Mouse (Mus musculus) retina, postnatal 7 days (tissue): ENCODE measurements at regions not wholly inside any gene's neighbourhood (a gene's known extent, or its start where the extent isn't known, plus 50 kb on each side); places are given as distances from the start of the nearest gene placed in this dataset.

ENCODE experiments used
- DNase-seq: peaks from one replicate; pipeline ENCODE4 v3.0.0-alpha.2; 2012; ENCODE audit warnings: low read depth, low spot score

GRCm38 (mm10) chr6:98754487-98754886 lies 411.9 kb upstream of the Gm765 start:
- DNase-seq, result no peak

- no peak for DNase-seq
Measured at GRCm38 (mm10) chr6:98748618-98749017, 406.1 kb upstream of the Gm765 start.

- no peak for DNase-seq
Measured at GRCm38 (mm10) chr6:98746976-98747375, 404.4 kb upstream of the Gm765 start.

- no peak for DNase-seq
Measured at GRCm38 (mm10) chr6:98740447-98740846, 397.9 kb upstream of the Gm765 start.

GRCm38 (mm10) chr6:98731010-98731530 lies 388.5 kb upstream of the Gm765 start:
- DNase-seq, result no peak

GRCm38 (mm10) chr6:98726605-98727144 lies 384.1 kb upstream of the Gm765 start:
- no peak for DNase-seq

- no peak for DNase-seq
Measured at GRCm38 (mm10) chr6:98704887-98705622, 362.5 kb upstream of the Gm765 start.

GRCm38 (mm10) chr6:98697571-98697970 lies 355.0 kb upstream of the Gm765 start:
- DNase-seq, result no peak

GRCm38 (mm10) chr6:98693411-98693810 lies 350.9 kb upstream of the Gm765 start:
- no peak for DNase-seq

GRCm38 (mm10) chr6:98690133-98690532 lies 347.6 kb upstream of the Gm765 start:
- DNase-seq, result no peak

GRCm38 (mm10) chr6:98689395-98689794 lies 346.8 kb upstream of the Gm765 start:
- DNase-seq, result no peak

GRCm38 (mm10) chr6:98688624-98689023 lies 346.1 kb upstream of the Gm765 start:
- DNase-seq, result no peak

GRCm38 (mm10) chr6:98666388-98666989 lies 323.9 kb upstream of the Gm765 start:
- DNase-seq, result no peak

- DNase-seq, result no peak
Measured at GRCm38 (mm10) chr6:98651827-98652226, 309.3 kb upstream of the Gm765 start.

GRCm38 (mm10) chr6:98651315-98651714 lies 308.8 kb upstream of the Gm765 start:
- no peak for DNase-seq

- DNase-seq, result no peak
Measured at GRCm38 (mm10) chr6:98640316-98640715, 297.8 kb upstream of the Gm765 start.

- DNase-seq, result no peak
Measured at GRCm38 (mm10) chr6:98635816-98636215, 293.3 kb upstream of the Gm765 start.

- no peak for DNase-seq
Measured at GRCm38 (mm10) chr6:98632278-98633063, 289.9 kb upstream of the Gm765 start.

- DNase-seq, result no peak
Measured at GRCm38 (mm10) chr6:98631269-98631668, 288.7 kb upstream of the Gm765 start.

GRCm38 (mm10) chr6:98629646-98630045 lies 287.1 kb upstream of the Gm765 start:
- DNase-seq, result no peak

- DNase-seq, result no peak
Measured at GRCm38 (mm10) chr6:98626435-98626834, 283.9 kb upstream of the Gm765 start.

- DNase-seq, result no peak
Measured at GRCm38 (mm10) chr6:98620886-98621285, 278.3 kb upstream of the Gm765 start.
